Mouse (Mus musculus) cerebellum, adult 9-11 months (tissue): ENCODE measurements around the gene Grik5.

Source experiments
- DNase-seq: peaks from one replicate; pipeline ENCODE4 v3.0.0; 2022

The Grik5 gene

GRCm38 (mm10) chr7:25071979-25072715, at the start of gene Grik5, which contains the start of gene Zfp574:
Grik5 (minus strand) TSS chr7:25072346.
Zfp574 (plus strand) TSS chr7:25072567.
- DNase-seq = peak; percentile 68

GRCm38 (mm10) chr7:25121240-25121786, 49.2 kb upstream of the Grik5 start:
- DNase-seq = no peak

- DNase-seq = no peak
Measured at GRCm38 (mm10) chr7:25120061-25120834, 48.1 kb upstream of the Grik5 start.

GRCm38 (mm10) chr7:25112956-25113603, 40.9 kb upstream of the Grik5 start:
- DNase-seq = no peak

GRCm38 (mm10) chr7:25112178-25112955, 40.2 kb upstream of the Grik5 start:
- DNase-seq = peak; percentile 74

GRCm38 (mm10) chr7:25110336-25110735, 38.2 kb upstream of the Grik5 start:
- no peak for DNase-seq

- no peak for DNase-seq
Measured at GRCm38 (mm10) chr7:25109355-25109754, 37.2 kb upstream of the Grik5 start.

GRCm38 (mm10) chr7:25106790-25107502, 34.8 kb upstream of the Grik5 start:
- no peak for DNase-seq

- DNase-seq = peak; percentile 77
Measured at GRCm38 (mm10) chr7:25105411-25106160, 33.4 kb upstream of the Grik5 start.

GRCm38 (mm10) chr7:25099581-25099980, 27.4 kb upstream of the Grik5 start:
- DNase-seq = no peak

GRCm38 (mm10) chr7:25098169-25098568, 26.0 kb upstream of the Grik5 start:
- no peak for DNase-seq

- DNase-seq = no peak
Measured at GRCm38 (mm10) chr7:25089875-25090274, 17.7 kb upstream of the Grik5 start.

- DNase-seq = no peak
Measured at GRCm38 (mm10) chr7:25088968-25089367, 16.8 kb upstream of the Grik5 start.

GRCm38 (mm10) chr7:25088531-25088930, 16.4 kb upstream of the Grik5 start:
- DNase-seq = no peak

- no peak for DNase-seq
Measured at GRCm38 (mm10) chr7:25087972-25088371, 15.8 kb upstream of the Grik5 start.

GRCm38 (mm10) chr7:25087256-25087912, 15.2 kb upstream of the Grik5 start:
- no peak for DNase-seq

- DNase-seq = no peak
Measured at GRCm38 (mm10) chr7:25086656-25087055, 14.5 kb upstream of the Grik5 start.

GRCm38 (mm10) chr7:25084621-25085020, 12.5 kb upstream of the Grik5 start:
- DNase-seq = no peak

GRCm38 (mm10) chr7:25082510-25082909, 10.4 kb upstream of the Grik5 start:
- DNase-seq = peak; percentile 52

- DNase-seq = no peak
Measured at GRCm38 (mm10) chr7:25080431-25080830, 8.3 kb upstream of the Grik5 start.
